Mouse (Mus musculus): ENCODE measurements around the gene Slc35c2.
A peak's percentile ranks its signal among the peaks of the same experiment; 100 is the strongest.

Slc35c2 gene

DNA sequence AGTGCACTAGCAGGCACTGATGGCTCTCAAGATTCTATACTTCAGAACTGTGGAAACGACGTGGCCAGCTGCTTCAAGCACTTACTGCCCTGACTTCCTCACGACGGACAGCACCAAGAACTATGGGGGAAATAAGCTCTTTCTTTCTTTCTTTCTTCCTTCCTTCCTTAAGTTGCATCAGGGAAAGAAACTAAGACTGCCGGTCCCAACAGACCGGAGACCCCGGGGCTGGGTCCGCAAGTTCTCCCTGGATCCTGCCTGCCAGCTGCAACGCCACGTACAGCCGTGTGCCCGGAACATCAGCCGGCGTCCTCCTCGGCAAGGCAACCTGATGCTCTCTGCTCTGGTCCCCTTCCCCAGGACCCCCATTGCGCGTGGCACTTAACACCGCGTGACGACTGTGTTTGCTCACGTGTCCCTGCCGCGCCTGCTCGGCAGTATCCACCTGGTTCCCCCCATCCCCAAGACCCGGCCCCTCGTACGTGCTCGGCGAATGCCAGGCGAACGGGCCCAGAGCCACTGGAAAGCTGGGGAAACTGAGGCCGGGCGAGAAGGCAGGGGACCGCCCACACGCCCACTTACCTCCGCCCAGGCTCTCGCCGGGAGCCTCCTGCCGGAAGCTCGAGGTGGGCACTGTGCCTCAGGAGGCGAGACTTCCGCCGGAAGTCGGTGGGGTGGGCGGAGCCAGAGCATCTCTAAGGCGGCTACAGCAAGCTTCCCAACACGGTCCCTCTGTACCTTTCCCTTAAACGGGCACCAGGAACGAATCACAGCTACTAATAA lies at the start of gene Slc35c2:
Gene Slc35c2 (minus strand): TSS at position 668 of the 783 bp plus-strand sequence.
- peak; percentile 94 for DNase-seq (ENCODE audit: low spot score)

DNA sequence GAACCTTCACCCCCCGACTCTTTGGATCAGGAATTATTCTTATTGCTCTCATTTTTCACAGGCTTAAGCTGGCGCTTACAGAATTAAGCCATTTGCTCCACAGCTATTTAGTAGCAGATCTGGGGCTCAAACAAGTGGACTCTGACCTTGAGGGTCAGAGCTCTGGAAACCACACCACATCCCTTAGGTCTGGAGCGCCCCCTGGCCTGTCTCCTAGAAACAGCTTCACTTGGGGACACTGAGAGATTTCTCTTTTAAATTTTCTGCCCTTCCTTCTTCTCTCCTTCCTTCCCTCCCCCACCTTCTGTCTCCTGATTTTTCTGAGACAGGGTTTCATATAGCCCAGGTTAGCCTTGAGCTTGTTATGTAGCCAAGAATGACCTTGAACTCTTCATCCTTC lies 49.5 kb upstream of the Slc35c2 start:
- DNase-seq (ENCODE audit: low spot score): peak; percentile 82

DNA sequence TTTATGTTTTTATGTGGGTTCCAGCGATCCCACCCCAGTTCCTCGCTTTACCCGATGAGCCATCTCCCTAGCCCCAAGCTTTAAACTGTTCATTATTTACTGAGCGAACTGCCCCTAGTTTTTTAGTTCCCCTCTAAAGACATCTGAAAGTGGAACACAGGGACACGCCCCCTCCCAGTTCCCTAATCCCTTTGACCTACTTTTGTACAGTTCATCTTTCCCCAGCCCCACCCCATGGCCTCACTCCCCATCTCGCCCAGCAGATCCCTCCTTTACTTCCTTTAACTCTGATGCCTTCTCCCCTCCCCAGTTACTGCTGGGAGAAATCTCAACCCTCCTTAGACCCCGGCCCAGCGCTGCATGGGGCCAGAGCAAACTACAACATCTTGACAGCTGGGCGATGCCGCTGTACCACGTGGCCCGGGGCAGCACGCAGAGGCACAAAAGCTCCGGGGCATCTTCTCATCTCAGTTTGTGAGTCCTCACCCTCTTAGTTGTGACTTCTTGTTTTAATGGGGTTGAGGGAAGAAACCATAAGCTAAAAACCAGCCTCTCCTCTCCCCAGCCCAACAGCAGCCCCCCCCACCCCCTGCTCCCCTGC lies 45.0 kb upstream of the Slc35c2 start:
- DNase-seq (ENCODE audit: low spot score): peak; percentile 79

DNA sequence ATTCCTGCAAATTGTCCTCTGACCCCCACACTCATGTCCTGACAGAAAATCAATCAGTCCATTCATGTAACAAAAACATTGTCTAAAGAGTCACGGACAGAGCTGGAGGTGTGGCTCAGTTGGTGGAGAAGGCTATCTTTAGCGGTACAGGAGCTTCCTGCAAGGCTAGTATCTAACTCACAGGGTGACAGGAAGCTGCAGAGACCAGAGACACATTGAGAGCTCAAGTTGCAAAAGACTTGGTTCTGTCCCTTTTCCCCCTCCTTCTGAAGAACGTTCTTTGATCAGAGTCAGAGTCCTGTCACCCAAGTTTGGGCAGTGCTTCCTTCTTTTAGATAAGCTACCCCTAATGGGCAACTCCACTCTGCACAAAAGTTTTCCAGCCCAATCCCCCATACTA lies 42.0 kb upstream of the Slc35c2 start:
- DNase-seq (ENCODE audit: low spot score): no peak

DNA sequence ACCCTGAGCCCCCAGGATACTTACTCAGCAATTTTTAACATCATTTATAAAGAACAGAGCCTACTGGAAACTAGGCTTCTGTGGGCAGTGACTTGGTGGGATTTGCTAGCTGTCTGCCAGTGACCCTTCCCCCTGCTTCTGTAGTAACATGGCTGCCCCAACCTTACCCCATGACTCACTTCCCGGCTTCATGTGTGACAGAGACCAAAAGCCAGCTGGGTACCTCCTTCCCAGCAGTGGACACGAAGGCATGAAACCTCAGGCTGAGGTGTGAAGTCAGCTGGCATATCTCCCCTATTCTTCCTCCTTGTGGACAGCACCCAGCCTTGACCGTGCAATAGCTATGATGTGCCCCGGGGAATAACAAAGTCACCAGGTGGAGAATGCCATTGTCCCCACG lies 41.1 kb upstream of the Slc35c2 start:
- DNase-seq (ENCODE audit: low spot score): no peak

DNA sequence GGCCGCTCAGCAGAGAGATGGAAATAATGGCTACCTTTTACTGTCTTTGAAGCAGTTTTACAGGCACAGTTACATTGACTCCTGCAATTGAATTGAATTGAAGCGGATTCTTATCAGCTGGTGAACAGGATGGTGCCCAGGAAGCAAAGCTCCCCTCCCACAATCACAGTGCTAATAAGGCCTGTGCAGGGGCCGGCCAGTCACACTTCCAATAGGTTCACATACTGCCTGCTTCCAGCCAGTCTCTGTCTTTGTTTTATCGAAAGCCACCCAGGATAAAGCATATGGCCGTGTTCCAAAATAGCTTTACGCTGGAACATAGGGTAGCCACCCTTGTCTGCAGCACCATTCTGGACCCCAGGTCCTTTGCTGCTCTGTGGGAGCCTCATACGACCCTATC lies 39.7 kb upstream of the Slc35c2 start:
- no peak for DNase-seq (ENCODE audit: low spot score)

DNA sequence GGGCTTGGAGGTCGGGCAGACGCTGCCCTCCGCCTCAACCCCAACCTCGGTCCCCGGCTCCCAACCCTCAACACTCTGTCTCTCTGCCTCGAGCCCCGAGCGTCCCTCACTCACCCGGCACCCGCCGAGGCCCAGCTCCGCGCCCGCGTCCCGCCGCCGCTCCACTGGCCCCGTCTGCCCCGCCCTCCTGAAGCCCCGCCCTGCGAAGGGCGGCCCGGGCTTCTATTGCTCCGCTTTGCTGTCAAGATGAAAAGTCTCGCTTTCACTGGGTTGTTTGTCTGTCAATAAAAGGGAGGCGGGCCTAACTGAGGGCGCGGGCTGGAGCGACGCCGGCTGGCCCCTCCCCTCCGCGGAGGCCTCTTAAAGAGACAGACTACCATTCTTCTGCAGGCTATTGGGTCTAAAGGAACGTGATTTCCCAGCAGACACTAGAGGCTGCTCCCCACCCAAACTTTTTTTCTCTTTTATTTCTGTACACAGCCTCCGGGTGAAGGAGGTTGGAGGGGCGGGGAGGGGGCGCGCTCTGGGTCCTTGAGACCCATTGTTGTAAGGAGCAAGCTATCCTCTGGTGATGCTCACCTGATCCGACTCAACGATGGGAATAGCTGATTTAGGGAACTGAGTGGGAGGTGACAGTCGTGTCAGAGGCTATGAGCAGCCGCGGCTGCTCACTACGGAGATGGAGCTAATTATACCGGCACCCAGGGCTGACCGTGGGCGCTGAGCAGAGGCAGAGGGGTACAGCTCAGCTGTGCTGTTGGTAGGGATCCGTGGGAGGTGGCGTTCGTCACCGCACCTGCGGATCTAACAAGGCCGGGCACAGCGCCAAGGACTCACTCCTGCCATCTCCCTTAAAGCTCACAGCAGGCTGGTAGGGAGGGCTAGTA lies 38.9 kb upstream of the Slc35c2 start, which contains the start of gene Elmo2:
Gene Elmo2 (minus strand): TSS at position 176 of the 887 bp plus-strand sequence.
- peak; percentile 98 for DNase-seq (ENCODE audit: low spot score)

DNA sequence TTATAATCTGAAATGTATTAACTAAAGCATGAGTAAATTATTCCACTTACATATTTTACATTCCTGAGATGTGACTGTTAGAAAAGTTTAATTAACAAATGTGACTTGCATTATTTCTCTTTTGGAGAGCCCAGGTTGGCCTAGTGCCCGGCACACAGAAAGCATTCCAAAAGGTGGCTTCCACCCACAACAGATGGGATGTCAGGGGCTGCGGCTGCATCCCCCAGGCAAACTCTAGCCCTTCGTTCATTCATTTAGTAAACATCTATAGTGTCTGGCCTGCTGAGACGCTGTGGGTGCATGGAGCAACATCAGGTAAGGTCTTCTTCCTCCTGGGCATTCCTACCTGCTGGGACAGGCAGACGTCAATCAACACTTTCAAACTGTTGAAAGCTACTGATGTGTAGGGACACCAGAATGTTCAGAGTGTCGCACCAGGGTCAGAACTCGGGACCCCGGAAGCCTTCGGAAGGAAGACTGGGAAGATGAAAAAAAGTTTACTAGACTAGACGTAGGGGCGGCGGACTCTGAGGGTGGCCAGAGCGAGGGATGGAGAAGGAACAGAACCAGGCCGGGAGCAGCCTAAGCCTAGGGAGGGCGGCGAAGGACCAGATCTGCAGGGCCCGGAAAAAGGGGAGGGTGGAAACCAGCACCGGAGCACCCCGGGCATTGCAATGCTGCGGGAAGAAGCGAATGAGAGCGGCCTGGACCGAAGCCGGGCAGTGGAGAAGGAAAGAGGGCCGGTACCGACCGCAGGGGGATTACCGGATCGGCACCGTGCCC lies 38.0 kb upstream of the Slc35c2 start:
- no peak for DNase-seq (ENCODE audit: low spot score)

DNA sequence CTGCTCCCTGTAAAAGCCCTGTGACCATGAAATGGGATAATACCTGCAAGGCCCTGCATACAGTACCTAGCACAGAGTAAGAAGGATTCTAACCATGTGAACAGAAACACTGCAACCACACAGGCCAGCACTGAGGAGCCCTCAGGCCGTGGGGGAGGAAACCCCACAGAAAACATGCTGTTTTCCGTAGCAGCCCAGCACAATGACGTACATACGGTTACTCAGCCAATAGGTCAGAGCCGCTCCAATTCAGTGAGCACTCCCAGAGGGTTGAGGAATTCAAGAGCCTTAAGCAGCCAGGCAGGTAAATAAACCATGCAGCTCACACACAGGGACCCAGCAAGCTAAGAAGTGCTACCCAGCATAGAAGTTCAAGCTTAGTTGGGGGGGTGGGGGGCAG lies 36.3 kb upstream of the Slc35c2 start:
- no peak for DNase-seq (ENCODE audit: low spot score)

DNA sequence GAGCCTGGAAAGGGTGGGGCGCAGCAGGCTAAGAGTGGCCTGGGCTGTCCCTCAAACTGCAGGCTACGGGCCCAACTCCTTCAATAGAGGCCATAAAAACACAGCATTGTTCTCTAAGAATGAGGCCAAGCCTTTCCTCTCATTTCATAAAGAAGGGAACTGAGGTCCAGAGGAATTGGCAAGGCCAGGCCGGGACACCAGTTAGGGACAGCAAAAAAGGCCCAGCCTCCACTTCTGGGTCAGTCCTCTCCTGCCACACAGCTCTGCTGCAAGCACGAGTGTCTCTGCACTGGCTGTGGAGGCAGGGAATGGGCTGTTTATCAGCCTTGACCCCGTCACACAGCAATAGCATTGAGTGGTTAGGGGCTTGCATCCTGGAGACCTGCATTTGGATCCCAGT lies 35.8 kb upstream of the Slc35c2 start:
- no peak for DNase-seq (ENCODE audit: low spot score)

DNA sequence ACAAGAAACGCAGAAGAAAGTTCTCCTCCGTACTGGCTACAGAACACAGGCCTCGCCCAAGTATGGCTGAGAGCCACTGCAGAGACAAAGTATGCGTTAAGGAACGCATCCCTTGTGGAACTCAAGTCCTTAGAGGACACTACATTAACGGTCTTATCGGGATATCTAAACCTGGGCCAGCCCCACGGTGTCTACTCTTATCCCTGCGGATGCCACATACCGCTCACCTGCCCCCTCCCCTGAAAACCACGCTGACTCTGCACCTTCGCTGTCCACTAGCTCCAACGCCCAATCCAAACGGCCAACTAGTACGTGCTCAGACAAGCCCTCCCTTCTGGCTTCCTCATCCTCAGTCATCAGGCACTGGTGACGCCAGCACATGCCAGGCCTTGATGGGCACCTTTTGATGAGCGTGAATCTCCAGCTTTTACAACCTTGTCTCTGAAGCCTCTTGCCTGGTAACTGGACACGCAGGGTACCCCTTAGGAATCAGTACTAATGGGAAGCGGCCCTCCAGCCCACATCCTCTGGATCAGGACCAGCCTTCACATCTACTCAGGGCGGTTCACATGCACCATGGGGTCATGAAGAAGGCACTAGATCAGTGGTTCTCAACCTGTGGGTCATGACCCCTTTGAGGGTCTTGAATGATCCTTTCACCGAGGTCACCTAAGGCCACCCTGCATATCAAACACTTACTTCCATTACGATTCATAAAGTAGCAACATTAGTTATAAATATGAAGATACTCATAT lies 34.5 kb upstream of the Slc35c2 start:
- DNase-seq (ENCODE audit: low spot score): no peak

DNA sequence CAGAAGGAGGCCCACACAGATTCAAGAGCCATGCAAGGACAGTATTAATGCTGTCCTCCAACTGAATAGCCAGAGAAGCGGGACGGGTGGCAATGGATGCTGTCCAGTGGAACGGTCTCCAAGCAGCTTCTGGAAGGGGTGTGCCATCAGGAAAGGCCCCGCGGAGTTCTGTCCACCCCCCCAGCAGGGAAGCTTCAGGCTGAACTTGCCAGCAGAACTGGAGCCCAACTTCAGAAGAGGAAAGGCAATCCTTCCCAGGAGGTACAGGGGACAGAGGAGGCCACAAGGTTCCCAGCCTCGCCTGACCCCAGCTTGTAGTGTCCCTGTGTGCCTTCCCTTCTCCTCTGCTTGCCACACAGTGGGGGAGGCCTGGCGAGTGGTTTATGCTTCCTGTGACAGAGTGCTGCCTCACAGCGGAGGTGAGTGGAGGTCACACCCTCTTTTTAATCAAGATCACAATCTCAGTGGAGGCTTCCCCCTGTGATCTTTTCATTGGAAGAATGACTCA lies 33.8 kb upstream of the Slc35c2 start:
- no peak for DNase-seq (ENCODE audit: low spot score)

DNA sequence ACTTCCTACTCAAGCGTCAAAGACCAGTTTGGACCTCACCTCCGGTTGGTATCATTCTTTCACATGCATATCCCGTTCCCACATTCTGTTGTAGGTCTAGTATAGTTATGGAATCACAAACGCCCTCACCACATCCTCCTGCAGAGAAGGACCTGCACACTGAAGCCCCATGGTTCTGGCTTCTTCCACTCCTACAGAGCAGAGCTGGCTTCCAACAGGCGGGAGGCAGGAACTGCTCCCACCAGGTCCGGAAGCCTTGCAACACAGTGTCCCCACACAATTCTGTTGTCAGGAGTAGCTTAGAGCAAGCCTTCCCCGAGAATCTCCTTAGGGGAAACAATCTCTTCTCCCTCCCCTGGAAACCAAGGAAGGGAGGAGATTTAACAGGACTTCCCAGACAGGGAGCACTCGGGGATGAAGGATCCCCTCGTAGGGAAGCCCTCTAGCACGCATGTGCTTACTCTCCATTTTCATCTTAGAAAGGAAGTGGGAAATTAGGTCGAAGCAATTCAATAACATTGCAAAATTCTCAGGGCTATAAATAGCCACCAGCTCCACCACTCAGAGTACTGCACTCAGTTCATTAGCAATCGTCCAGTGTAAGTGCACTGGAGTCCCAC lies 33.0 kb upstream of the Slc35c2 start:
- DNase-seq (ENCODE audit: low spot score): no peak

DNA sequence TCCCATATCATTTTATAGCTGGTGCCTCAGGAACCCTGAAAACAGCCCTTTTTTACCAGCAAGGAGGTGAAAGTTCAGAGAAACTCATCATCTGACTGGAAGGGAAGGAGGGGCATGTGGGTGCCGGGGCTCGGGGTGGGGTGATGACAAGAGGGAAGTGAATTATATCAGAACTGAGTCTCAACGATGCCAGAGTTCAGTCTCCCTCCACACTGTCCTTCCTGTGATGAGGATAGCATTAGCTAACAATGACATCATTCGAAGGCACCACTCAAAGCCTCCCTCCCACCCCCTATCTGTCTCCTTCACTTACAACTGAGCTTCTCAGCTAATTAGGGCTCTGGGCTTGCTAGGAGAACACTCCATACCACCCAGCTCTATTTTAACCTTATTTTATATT lies 31.8 kb upstream of the Slc35c2 start:
- no peak for DNase-seq (ENCODE audit: low spot score)

DNA sequence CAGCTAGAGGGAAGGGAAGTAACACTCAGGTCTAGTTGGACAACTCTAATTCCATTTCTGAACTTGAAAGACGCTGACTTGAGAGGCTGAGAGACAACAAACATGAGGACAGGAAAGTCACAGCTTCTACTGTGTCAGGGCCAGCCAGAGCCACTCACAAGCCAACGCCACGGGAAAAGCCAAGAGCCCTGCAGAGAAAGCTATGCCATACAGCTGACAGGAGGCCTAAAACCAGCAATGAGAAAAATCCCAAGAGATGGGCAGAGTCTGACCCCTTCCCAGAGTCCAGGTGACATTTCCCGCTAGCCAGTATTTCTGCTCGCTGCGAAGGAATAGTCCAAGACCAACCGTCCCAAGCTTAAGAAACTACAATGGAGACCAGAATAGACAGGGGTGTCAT lies 31.3 kb upstream of the Slc35c2 start:
- no peak for DNase-seq (ENCODE audit: low spot score)

DNA sequence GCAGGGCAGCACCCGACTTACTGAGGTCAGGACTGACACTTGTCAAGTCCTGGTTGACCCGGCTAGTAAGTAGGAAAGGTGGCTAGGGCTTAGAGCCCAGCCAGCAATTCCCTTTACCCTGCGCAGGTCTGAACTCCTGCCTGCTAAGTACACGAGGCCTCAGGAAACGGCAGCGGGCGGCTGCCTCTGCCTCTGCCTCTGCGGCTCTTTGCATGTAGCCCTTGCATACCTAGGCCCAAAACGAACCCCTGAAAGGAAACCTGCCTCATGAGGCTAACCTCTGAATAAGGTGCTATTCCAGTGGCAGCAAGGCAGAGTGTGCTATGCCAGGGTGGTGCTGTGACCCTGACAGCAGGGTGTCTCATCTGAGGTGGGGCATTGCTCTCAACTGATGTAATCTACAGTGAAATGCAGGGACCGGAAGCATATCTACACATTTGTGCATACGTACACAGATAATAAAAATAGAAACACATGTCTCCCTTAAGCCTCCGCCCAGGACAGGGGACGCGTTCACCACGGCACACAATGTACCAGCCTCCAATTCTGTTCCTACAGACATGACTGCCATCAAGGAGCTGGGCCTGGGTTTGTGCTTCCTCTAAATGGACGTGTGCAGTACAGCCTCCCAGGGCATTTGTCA lies 30.1 kb upstream of the Slc35c2 start:
- DNase-seq (ENCODE audit: low spot score): no peak

DNA sequence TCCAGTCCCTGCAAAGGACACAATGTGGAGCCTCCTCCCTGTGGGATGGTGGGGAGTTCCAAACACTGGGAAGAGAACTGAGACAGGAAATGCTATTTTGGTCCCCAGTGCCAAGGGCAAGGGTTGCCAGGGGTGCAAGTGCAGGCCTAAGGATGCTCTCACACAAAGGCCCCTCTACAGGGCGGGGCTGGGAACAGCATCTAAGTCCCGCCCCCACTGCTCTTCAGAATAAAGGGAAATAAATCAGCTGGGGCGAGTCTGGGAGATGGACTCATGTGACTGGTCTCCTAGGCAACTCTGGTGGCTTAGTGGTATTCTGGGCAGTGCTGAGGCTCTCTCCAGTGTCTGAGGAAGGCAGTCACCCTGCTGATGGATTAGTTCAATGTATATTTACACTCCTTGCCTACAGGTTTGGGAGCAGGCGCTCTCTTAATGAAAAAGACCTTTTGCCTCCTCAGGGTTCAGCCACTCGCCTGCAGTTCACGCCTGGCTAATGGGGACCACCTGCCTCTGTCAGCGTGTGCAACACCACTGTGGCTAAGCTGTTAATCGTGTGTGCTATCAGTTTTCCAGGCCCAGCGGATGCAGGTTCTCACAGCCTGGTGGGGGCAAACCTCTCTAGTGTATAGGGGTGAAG lies 29.3 kb upstream of the Slc35c2 start:
- DNase-seq (ENCODE audit: low spot score): peak; percentile 87

DNA sequence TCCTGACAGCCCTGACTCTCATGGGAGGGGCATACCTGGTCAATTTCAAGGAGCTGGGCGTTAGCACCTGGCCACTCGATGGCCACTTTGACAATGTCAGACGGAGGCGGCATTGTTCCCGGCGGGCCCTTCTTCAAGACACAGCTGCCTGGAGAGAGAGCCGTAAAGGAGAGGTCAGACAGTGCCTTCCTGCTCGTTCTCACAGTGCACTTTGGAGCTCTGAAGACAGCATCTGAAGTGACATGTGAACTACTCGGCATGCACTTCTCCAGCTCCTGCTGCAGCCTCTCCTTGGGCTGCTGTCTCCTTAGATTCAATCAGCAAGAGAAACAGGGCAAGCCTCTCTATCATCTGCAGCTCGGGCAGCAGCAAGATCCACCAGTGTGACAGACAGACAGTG lies 28.5 kb upstream of the Slc35c2 start:
- peak; percentile 64 for DNase-seq (ENCODE audit: low spot score)

DNA sequence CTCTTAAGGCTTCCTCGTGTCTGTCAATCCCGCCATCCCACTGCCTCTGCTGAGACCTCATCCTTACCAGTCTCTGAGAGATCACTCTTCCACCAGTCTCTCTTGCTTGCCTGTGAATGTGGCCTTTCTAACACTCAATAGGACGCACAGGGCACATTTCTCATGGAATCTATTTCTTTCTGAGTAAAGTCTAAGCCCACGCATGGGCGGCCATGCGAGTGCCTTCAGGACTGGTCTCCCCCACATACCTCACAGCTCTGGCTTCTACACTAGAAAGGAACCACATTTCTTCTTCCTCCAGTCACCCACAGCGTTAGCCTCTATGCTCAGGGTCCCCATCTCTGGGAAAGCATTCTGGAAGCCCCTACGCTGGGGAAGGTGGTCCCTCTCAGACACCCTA lies 26.5 kb upstream of the Slc35c2 start:
- DNase-seq (ENCODE audit: low spot score): no peak

DNA sequence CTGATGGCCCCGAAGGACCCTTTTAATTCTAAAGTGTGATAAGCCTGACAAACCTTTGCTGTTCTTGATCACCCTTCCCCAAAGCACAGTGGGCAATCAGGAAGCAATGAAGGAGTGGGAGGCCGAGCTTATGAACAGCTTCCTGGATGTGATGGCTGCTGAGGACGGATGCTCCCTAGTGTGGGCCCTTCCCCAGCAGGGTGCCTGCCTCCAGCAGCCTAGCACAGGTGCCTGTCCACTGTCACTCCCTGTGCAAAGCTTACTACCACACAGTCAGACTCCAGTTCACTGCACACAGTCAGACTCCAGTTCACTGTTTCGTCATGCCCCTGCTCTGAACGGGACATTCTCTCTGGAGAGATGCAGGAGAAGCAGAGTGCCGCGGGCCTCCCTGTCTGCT lies 24.7 kb upstream of the Slc35c2 start:
- DNase-seq (ENCODE audit: low spot score): no peak

Measured in retina, embryonic 14.5 days (tissue).